Mouse (Mus musculus) monocyte, adult 2 months (primary cell): Measurements from ENCODE around the gene Rnf25.

Experiments used
- DNase-seq, 2 experiments: peaks; one replicate each; pipeline ENCODE4 v3.0.0; 2022; ENCODE audit warnings: low spot score in 2 of 2, low read depth in 1 of 2

The Rnf25 gene

GRCm38 (mm10) chr1:74601267-74601962, at the start of gene Rnf25, which contains the start of gene Stk36:
Rnf25 (minus strand) TSS chr1:74601397.
Stk36 (plus strand) TSS chr1:74601445.
- peak; percentile 47 to 61 for DNase-seq

- no peak for DNase-seq
Observed at GRCm38 (mm10) chr1:74643926-74644325, 42.7 kb upstream of the Rnf25 start.

GRCm38 (mm10) chr1:74643524-74643923, 42.3 kb upstream of the Rnf25 start:
- DNase-seq, result no peak

GRCm38 (mm10) chr1:74632734-74633133, 31.5 kb upstream of the Rnf25 start:
- DNase-seq, result no peak

GRCm38 (mm10) chr1:74628001-74628400, 26.8 kb upstream of the Rnf25 start:
- DNase-seq, result no peak

- DNase-seq, result no peak
Observed at GRCm38 (mm10) chr1:74626076-74626475, 24.9 kb upstream of the Rnf25 start.

GRCm38 (mm10) chr1:74624183-74624582, 23.0 kb upstream of the Rnf25 start:
- no peak for DNase-seq

- no peak for DNase-seq
Observed at GRCm38 (mm10) chr1:74600501-74601266, 513 bp downstream of the Rnf25 start.

- no peak for DNase-seq
Observed at GRCm38 (mm10) chr1:74594434-74594833, 6.8 kb downstream of the Rnf25 start.

GRCm38 (mm10) chr1:74587773-74588445, 13.3 kb downstream of the Rnf25 start, which contains the start of the genes Zfp142 and Bcs1l:
Zfp142 (minus strand) TSS chr1:74588246.
Bcs1l (plus strand) TSS chr1:74588289.
- DNase-seq, result peak; percentile 92 to 94

GRCm38 (mm10) chr1:74587233-74587772, 13.9 kb downstream of the Rnf25 start:
- DNase-seq, result no peak

- DNase-seq, result no peak
Observed at GRCm38 (mm10) chr1:74584616-74585398, 16.4 kb downstream of the Rnf25 start.

- DNase-seq, result no peak
Observed at GRCm38 (mm10) chr1:74582621-74583020, 18.6 kb downstream of the Rnf25 start.

- no peak for DNase-seq
Observed at GRCm38 (mm10) chr1:74569739-74570719, 31.2 kb downstream of the Rnf25 start.

- no peak for DNase-seq
Observed at GRCm38 (mm10) chr1:74565834-74566233, 35.4 kb downstream of the Rnf25 start.

- DNase-seq, result no peak
Observed at GRCm38 (mm10) chr1:74559061-74559460, 42.1 kb downstream of the Rnf25 start.

- no peak for DNase-seq
Observed at GRCm38 (mm10) chr1:74544184-74544583, 57.0 kb downstream of the Rnf25 start, which contains the start of gene Usp37. Usp37 (minus strand) TSS chr1:74544284.
